Mouse (Mus musculus) olfactory bulb, adult 2 months (tissue): Measurements from ENCODE around the gene Tigd3. TPM values are rescaled to one million over a fixed set of nuclear protein-coding genes. Genes with fewer than 3 reads are reported as not detected.

Source experiments
- H3K27ac ChIP-seq: fragments of 200-500 bp; 2 replicates; pipeline ENCODE4 v1.5.1; 2012; ENCODE audit warnings: low read depth, low read length; ENCODE audit not compliant: insufficient read depth
- H3K4me1 ChIP-seq: fragments of 200-500 bp; 2 replicates; pipeline ENCODE4 v1.6.1; 2012; ENCODE audit warnings: low read length; ENCODE audit not compliant: control insufficient read depth, insufficient read depth
- H3K4me3 ChIP-seq: fragments of 200-500 bp; 2 replicates; pipeline ENCODE4 v1.5.1; 2012; ENCODE audit warnings: mild to moderate bottlenecking, low read depth, low read length, moderate library complexity; ENCODE audit not compliant: insufficient read depth
- CTCF ChIP-seq: fragments of 200-500 bp; IDR thresholded peaks from 2 replicates; pipeline ENCODE4 v1.5.1; 2012; ENCODE audit warnings: low read depth, mild to moderate bottlenecking, low read length, moderate library complexity; ENCODE audit not compliant: insufficient read depth
- POLR2A ChIP-seq: fragments of 200-500 bp; IDR thresholded peaks from 2 replicates; pipeline ENCODE4 v1.6.1; 2012; ENCODE audit warnings: mild to moderate bottlenecking, low read depth, low read length, moderate library complexity; ENCODE audit not compliant: insufficient read depth
- WGBS: fragments of 180-500 bp; shearing (Covaris S2); methylation state at CpG from one replicate; pipeline ENCODE4 v1.1.7; 2018; 5-methylcytosine and 5-hydroxymethylcytosine counted together
- polyA plus RNA-seq: library from polyadenylated mRNA; stranded (reverse); fragments of >200 nt; gene quantifications from 2 replicates; pipeline ENCODE4 v1.2.4, GENCODE M21; 2012; ENCODE audit warnings: low replicate concordance; ENCODE audit not compliant: missing spikeins, insufficient read depth, insufficient read length

Gene Tigd3
- polyA plus RNA-seq, 1 experiment = not detected

DNA sequence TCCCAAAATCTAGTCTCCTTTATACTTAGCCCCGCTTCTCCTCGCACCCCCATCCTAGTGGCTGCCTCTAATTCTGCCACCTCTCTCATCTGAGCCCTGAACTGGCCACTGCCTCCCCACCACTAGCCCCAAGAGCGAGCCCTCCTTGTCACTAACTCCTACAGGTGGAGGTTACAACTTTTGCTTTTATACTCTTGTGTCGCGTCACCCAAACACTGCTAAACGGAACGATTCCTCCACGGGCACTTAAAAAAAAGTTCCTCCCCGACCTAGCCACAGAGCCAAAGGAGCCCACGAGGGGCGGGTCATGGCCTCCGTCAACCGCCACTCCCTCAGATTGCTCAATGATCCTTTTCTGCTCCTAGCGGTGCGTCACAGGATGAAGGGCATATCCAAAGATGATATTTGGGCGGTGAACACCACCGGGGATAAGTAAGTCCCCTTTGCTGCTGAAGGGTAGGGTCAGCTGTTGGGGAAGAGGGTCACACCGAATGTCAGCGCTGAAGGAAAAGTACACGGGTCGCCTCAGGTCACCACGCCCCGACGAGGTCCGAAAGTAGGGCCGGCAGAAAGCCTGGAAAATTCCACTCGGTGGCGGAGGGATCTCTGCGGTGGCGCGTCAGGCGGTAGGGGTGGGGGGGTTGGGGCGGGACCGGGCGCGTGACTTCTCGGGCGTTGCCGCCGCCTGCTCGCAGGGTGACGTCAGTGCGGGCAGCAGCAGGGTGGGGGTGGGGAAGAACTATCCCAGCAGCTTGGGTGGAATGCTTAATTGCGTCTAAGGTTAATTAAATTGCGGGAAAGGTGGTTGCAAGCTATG lies 48.4 kb downstream of the Tigd3 start:
- Histone ChIP-seq H3K27ac (peak overlapping the region; percentile 98), H3K4me3 (peak overlapping the region; percentile 42), H3K4me1 (peaks cover 70% of the 10 kb centered on the region)
- TF ChIP-seq POLR2A (peak; percentile 4), CTCF (0 out of 2 replicates have a peak, but pooled peaks have one; percentile 6)
- 3% methylated on average over 45 of the region's 45 CpGs for WGBS

DNA sequence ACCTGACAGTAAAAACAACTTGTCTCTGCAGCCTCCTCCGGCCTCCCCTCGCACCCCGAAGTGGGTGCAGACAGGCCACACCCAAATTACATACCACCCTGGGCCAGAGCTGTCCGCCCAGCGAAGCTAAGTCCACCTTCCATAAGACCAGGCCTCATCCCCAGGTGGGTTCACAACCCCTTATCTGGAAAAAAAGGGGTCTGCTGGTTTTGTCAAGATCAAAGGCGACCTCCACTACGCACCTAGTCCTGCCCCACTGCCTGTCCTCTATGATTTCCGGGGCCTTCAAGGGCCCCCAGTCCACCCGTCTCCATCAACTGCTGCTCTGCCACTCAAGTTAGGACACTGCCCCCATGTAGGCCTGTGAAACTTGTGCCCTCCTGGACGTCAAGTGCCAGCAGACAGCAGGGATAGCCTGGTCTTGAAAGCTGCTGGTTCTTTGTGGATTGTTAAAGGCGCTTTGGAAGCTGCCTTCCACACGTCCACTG lies 49.1 kb downstream of the Tigd3 start:
- Histone ChIP-seq H3K4me1 (peaks cover 67% of the 10 kb centered on the region), H3K27ac (peak overlapping the region; percentile 98), H3K4me3 (peak overlapping the region; percentile 42)
- 68% methylated on average over 12 of the region's 12 CpGs for WGBS
- 0 out of 2 replicates have a peak, but pooled peaks have one; percentile 6 for TF ChIP-seq POLR2A
- TF ChIP-seq CTCF = no peak

GRCm38 (mm10) chr19:5843781-5844691 lies 49.9 kb downstream of the Tigd3 start:
- WGBS = 76% methylated on average over 30 of the region's 30 CpGs
- Histone ChIP-seq H3K4me3 (peak overlapping the region; percentile 42), H3K4me1 (peaks cover 59% of the 10 kb centered on the region), H3K27ac (peak overlapping the region; percentile 98; the same call in 1 of the 2 replicates)
- TF ChIP-seq POLR2A = no peak
- no peak for TF ChIP-seq CTCF

GRCm38 (mm10) chr19:5842785-5843730 lies 50.9 kb downstream of the Tigd3 start:
- 0 out of 2 replicates have a peak overlapping the region, but pooled peaks have one; percentile 1 for H3K4me3 ChIP-seq
- TF ChIP-seq POLR2A (no peak), CTCF (no peak)
- peak overlapping the region; percentile 4; the same call in 1 of the 2 replicates for H3K27ac ChIP-seq
- 58% methylated on average over 9 of the region's 9 CpGs for WGBS
- peaks cover 49% of the 10 kb centered on the region for H3K4me1 ChIP-seq

GRCm38 (mm10) chr19:5841999-5842784 lies 51.8 kb downstream of the Tigd3 start:
- TF ChIP-seq POLR2A = no peak
- no peak for TF ChIP-seq CTCF
- peaks cover 40% of the 10 kb centered on the region for H3K4me1 ChIP-seq
- 0 out of 2 replicates have a peak overlapping the region, but pooled peaks have one; percentile 28 for H3K27ac ChIP-seq
- no peak overlapping the region for H3K4me3 ChIP-seq
- 58% methylated on average over 5 of the region's 5 CpGs for WGBS

- H3K4me3 ChIP-seq = no peak overlapping the region
- H3K4me1 ChIP-seq = peaks cover 34% of the 10 kb centered on the region
- WGBS = 62% methylated on average over 4 of the region's 4 CpGs
- TF ChIP-seq CTCF (no peak), POLR2A (no peak)
- H3K27ac ChIP-seq = no peak overlapping the region
Measured at GRCm38 (mm10) chr19:5841389-5841946, 52.5 kb downstream of the Tigd3 start.

Other genes with a start within 250 kb of the Tigd3 start
- not detected in 2 replicates for gene Sipa1, start 230.4 kb downstream of the Tigd3 start, polyA plus RNA-seq
- not detected in 2 replicates for gene Map3k11, start 205.4 kb downstream of the Tigd3 start, polyA plus RNA-seq
- gene Pcnx3, start 205.2 kb downstream of the Tigd3 start, polyA plus RNA-seq = not detected in 2 replicates
- gene Kcnk7, start 189.8 kb downstream of the Tigd3 start, polyA plus RNA-seq = not detected in 2 replicates
- not detected in 2 replicates for gene Ehbp1l1, start 167.8 kb downstream of the Tigd3 start, polyA plus RNA-seq
- not detected in 2 replicates for gene Fam89b, start 164.5 kb downstream of the Tigd3 start, polyA plus RNA-seq
- gene Ltbp3, start 153.2 kb downstream of the Tigd3 start, polyA plus RNA-seq = not detected in 2 replicates
- not detected in 2 replicates for gene Scyl1, start 122.7 kb downstream of the Tigd3 start, polyA plus RNA-seq
- not detected in 2 replicates for gene Frmd8, start 18.9 kb downstream of the Tigd3 start, polyA plus RNA-seq
- not detected in 2 replicates for gene Slc25a45, start 16.3 kb downstream of the Tigd3 start, polyA plus RNA-seq
- not detected in 2 replicates for gene Dpf2, start 18.9 kb upstream of the Tigd3 start, polyA plus RNA-seq
- not detected in 2 replicates for gene Cdc42ep2, start 30.7 kb upstream of the Tigd3 start, polyA plus RNA-seq
- not detected in 2 replicates for gene Pola2, start 70.1 kb upstream of the Tigd3 start, polyA plus RNA-seq
- gene Slc22a20, start 92.0 kb upstream of the Tigd3 start, polyA plus RNA-seq = not detected in 2 replicates
- gene Capn1, start 121.7 kb upstream of the Tigd3 start, polyA plus RNA-seq = not detected in 2 replicates
- gene Syvn1, start 152.4 kb upstream of the Tigd3 start, polyA plus RNA-seq = not detected in 2 replicates
- not detected in 2 replicates for gene Mrpl49, start 163.6 kb upstream of the Tigd3 start, polyA plus RNA-seq
- gene Fau, start 163.7 kb upstream of the Tigd3 start, polyA plus RNA-seq = 1,126 and 1,387 TPM in 2 replicates
- not detected in 2 replicates for gene Znhit2, start 167.0 kb upstream of the Tigd3 start, polyA plus RNA-seq
- gene Tm7sf2, start 174.2 kb upstream of the Tigd3 start, polyA plus RNA-seq = not detected in 2 replicates
- gene Vps51, start 183.1 kb upstream of the Tigd3 start, polyA plus RNA-seq = not detected in 2 replicates
- gene Tmem262, start 185.9 kb upstream of the Tigd3 start, polyA plus RNA-seq = not detected in 2 replicates
- gene Gm28374, start 188.1 kb upstream of the Tigd3 start, polyA plus RNA-seq = not detected in 2 replicates
- gene Zfpl1, start 190.8 kb upstream of the Tigd3 start, polyA plus RNA-seq = not detected in 2 replicates
- gene Cdca5, start 190.8 kb upstream of the Tigd3 start, polyA plus RNA-seq = not detected in 2 replicates
- not detected in 2 replicates for gene AC131692.1, start 200.3 kb upstream of the Tigd3 start, polyA plus RNA-seq
- gene Naaladl1, start 211.6 kb upstream of the Tigd3 start, polyA plus RNA-seq = not detected in 2 replicates
- not detected in 2 replicates for gene Sac3d1, start 224.5 kb upstream of the Tigd3 start, polyA plus RNA-seq
- not detected in 2 replicates for gene Snx15, start 234.2 kb upstream of the Tigd3 start, polyA plus RNA-seq
- gene Batf2, start 246.8 kb upstream of the Tigd3 start, polyA plus RNA-seq = not detected in 2 replicates
- gene Arl2, start 247.4 kb upstream of the Tigd3 start, polyA plus RNA-seq = not detected in 2 replicates